Mouse (Mus musculus): ENCODE results near the gene Kdelr3.

The Kdelr3 gene

DNA sequence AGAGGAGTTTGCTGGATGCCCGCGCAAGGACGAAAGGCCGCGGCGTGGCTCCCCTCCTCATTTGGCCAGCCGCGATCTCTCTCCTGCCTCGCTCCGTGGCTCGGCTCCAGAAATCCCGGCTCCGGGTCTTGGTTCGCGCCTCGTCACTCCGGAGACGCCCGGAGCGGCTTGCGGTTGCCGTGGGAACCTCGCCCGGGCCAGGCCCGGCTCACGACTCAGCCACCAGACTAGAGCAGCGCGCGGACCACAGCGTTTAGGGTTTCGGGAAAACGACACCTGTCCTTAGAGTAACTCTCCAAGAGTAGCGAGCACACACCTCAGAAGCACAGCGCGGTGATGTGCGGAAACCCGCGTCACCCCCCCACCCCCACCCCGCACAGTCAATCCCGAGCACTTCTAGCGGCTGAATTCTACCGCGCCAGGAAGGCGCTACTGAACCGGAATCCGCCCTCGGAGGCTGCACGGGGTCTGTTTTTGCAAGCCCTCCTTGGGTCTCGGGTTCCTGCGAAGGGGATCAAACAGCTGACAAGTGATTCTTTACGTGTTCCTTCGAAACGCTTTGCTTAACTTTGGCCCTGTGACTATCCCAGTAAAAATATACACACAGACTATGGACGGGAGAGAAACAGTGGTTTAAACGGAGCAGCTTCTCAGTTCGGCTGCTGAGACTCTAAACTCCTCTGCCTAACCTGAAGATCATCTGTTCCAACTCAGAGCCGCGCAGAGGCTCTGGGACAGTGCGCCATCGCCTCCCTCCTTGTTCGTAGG, 4.5 kb upstream of the Kdelr3 start:
- DNase-seq (ENCODE audit: low spot score in 2 of 2), result peak; percentile 73 to 90

GRCm38 (mm10) chr15:79513940-79514339, 2.3 kb upstream of the Kdelr3 start:
- DNase-seq (ENCODE audit: low spot score in 2 of 2), result no peak

DNA sequence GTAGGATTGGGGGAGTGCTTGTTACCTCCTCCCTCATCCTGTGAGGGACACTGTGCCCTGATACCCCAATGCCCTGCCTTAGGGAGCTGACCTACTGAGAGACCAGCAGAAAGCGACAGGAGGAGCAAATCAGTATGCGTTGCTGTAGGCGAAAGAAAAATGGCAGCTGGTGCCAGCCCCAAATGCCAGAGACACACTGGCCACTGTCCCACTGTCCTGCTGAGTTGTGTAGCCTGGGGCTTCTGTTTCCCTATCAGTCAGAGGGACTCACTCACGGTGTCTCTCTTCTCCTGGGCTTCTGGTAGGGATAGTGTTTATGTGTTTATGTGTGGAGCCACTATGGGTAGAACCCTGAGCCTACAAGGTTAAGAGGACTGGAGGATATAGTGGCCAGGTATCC, 1.5 kb downstream of the Kdelr3 start:
- DNase-seq (ENCODE audit: low spot score in 2 of 2), result no peak

GRCm38 (mm10) chr15:79518571-79518970, 2.4 kb downstream of the Kdelr3 start:
- DNase-seq (ENCODE audit: low spot score in 2 of 2), result no peak

DNA sequence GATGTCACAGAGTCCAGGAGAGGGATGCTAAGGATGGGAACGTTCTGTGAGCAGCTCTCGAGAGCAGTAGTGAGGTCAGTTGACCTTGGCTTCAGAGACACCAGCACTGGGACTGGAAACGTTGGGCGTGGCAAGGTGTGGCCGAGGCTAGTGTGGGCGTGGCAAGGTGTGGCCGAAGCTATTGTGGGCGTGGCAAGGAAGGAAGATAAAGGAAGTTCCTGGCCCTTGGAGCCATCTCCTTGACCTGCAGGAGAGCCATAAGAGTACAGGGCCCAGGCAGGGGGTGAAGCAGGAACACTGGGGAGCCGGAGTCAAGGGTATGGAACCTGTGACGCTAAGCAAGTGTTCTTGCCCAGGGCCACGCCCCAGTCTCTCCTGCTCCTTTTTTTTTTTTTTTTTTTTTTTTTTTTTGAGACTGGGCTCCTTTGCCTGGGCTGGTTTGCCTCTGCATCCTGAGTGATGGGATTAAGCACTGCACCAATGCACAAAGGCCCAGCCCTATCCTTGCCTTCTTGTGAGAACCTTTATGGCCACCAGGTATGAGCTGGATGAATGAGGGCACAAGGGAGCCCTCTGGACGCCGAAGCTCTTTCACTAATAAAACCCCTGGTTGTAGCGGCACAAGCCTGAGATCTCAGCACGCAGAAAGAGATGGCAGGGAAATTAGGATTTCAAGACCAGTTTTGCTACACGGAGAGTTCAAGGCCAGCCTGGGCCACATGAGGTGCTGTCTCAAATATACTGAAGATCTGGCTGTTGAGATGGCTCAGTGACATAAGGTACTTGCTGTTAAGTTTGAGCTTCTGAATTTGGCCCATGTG, 3.4 kb downstream of the Kdelr3 start:
- no peak for DNase-seq (ENCODE audit: low spot score in 2 of 2)

DNA sequence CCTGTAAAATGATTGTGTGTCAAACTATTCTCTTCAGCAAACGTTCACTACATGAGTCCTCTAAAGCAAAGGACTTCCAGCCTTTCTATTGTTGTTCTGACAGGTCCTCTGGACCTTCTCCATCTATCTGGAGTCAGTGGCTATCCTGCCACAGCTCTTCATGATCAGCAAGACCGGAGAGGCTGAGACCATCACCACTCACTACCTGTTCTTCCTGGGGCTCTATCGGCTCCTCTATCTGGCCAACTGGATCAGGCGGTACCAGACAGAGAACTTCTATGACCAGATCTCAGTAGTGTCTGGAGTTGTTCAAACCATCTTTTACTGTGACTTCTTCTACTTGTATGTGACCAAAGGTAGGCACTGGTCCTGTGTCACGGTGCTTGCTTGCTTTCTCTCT, 9.4 kb downstream of the Kdelr3 start:
- no peak for DNase-seq (ENCODE audit: low spot score in 2 of 2)

DNA sequence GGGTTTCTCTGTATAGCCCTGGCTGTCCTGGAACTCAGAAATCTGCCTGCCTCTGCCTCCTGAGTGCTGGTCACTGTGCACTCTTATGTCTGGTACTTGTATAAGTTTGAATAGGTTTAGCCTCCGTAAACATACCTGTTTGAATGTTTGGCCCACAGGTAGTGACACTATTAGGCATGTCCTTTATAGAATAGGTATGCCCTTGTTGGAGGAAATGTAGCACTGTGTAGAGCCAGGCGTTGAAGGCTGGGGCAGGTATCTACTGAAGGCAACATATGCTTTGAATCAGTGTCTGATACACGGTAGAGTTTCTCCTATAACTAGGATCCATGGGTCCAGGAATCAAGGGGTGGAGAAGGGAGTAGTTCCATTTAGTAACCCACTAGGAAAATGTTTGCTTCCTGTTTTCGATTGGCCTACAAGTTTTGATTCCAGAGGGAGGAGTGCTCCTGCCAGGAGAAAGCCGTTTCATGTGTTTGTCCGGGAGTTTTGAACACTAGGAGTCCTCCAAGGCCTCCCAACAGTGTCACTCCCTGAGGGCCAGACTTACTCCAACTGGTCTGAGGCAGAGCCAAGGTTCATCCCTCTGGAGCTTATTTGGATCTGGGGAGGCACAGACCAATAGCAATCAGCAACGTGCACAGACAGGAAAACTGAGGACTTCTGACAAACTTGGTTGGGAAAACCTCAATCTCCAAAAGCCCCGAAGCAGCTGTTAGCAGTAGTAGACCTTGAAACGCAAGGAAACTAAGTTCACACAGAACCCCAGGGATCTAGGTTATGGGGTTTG, 10.0 kb downstream of the Kdelr3 start:
- DNase-seq (ENCODE audit: low spot score in 2 of 2), result no peak

GRCm38 (mm10) chr15:79527192-79527591, 11.0 kb downstream of the Kdelr3 start:
- DNase-seq (ENCODE audit: low spot score in 2 of 2), result no peak

- DNase-seq (ENCODE audit: low spot score in 2 of 2), result no peak
Measured at GRCm38 (mm10) chr15:79527991-79528639, 11.9 kb downstream of the Kdelr3 start.

GRCm38 (mm10) chr15:79529935-79530334, 13.7 kb downstream of the Kdelr3 start:
- DNase-seq (ENCODE audit: low spot score in 2 of 2), result no peak

- DNase-seq (ENCODE audit: low spot score in 2 of 2), result no peak
Measured at GRCm38 (mm10) chr15:79533796-79534195, 17.6 kb downstream of the Kdelr3 start.

GRCm38 (mm10) chr15:79543968-79544367, 27.8 kb downstream of the Kdelr3 start:
- DNase-seq (ENCODE audit: low spot score in 2 of 2), result no peak

DNA sequence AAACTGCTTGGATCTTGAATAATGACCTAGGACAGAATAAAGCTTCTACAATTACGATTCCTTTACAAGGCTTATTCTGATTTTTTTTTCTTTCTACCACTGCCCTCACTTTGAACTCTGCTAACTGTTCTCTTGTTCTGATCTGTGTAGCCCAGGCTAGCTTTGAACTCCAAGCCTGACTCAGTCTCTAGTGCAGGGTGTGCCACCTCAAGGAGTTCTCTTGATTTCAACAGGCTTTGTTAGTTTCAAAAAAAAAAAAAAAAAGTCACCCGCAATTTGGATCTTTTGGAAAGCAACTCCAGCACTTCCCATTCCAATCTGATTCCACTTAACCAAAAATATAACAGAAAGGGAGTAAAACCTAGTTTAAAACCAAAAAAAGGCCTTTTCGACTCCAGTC, 29.3 kb downstream of the Kdelr3 start:
- DNase-seq (ENCODE audit: low spot score in 2 of 2), result no peak

DNA sequence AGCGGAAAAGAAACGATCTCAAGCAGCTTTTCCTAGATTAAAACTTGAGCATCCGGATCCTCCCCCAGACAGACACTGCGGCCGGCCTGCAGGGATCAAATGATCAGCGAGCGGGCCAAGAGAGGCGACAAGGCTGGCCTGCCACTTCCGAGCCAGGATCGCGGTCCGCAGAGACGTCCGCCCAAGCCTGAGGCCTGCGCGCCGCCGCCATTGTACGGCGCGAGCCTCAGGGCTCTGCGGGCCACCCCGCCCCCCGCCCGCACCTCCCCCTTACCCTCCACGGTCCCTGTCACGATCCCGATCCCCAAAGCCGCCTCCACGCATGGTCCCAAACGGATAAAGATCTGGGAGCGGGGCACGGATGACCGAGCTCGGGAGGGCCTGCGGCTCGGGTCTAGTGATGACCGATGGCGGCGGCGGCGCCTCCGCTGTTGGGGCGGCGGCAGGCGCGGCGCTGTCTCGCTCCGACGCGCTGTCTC, 29.7 kb downstream of the Kdelr3 start:
- DNase-seq (ENCODE audit: low spot score in 2 of 2), result no peak

GRCm38 (mm10) chr15:79546410-79547288, 30.4 kb downstream of the Kdelr3 start, which contains the start of gene Ddx17:
TSS of gene Ddx17 (minus strand) at chr15:79546741.
- peak; percentile 95 to 99 for DNase-seq (ENCODE audit: low spot score in 2 of 2)

GRCm38 (mm10) chr15:79547289-79547820, 31.1 kb downstream of the Kdelr3 start:
- no peak for DNase-seq (ENCODE audit: low spot score in 2 of 2)

GRCm38 (mm10) chr15:79548226-79548625, 32.0 kb downstream of the Kdelr3 start:
- no peak for DNase-seq (ENCODE audit: low spot score in 2 of 2)

DNA sequence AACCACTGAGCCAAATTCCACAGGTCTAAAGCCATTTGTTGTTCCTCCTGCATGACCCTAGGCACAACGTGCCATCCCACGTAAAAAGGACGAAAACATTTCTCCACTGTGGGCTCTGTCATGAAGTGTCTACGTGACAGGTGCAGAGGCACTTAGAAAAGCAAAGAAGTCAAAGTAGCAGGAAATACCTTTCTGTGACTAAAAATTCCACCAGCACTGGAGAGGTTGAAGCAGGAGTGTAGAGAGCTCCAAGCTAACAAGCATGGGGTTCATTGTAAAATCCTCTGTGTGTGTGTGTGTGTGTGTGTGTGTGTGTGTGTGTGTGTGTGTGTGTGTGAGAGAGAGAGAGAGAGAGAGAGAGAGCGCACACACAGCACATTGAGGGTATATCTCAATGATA, 36.4 kb downstream of the Kdelr3 start:
- no peak for DNase-seq (ENCODE audit: low spot score in 2 of 2)

DNA sequence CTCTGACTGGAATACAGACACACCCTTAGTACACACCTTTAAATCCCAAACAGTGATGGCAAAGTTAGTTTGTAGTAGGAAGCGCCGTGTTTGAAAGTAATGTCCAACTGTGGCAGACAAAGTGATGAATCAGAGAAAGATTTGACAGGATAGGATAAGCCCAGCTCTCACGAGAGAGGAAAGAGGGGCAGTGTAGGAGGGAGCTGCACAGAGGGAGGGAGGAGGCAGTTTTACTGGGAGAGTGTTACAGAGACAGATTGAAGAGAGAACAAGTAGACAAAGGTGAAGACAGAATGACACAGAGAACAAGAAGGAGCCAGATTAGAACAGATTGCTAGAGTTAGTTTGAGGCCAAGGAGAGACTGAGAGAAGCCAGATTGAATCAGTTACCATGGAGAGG, 43.4 kb downstream of the Kdelr3 start:
- no peak for DNase-seq (ENCODE audit: low spot score in 2 of 2)

- peak; percentile 13 to 33 for DNase-seq (ENCODE audit: low spot score in 2 of 2)
Measured at GRCm38 (mm10) chr15:79562417-79562816, 46.2 kb downstream of the Kdelr3 start.

All from frontal cortex, postnatal 10 days (tissue).